ENCODE assay signal across 8 mouse cellular contexts in the genomic region with DNA sequence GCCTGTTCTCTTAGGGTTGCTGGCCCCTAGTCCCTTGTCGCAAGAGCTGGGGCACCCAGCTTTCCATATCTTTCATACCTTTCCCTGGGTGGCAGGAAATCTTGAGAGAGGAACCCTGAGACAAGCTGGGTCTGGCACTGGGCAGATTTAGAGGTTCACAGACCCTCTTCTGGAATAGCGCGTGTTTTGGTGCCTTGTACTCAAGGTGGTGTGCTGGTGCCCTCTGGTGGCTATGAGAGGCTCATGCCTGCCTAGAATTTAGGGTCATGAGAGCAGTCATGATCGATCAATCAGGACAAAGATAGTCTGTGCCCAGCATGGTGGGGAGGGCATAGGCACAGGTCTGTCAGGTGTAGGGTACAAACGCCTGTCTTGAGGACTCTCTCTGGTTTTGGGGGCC. TPM values are rescaled to one million over a fixed set of nuclear protein-coding genes. Genes with fewer than 3 reads are reported as not detected.
A peak's percentile ranks its signal among the peaks of the same experiment; 100 is the strongest.
DNase-seq lines count a peak whose midpoint lies in the region; ATAC-seq lines count a peak whose summit lies in the region.

No protein-coding gene starts in this region.

- no peak overlapping the region for H3K27ac ChIP-seq in kidney, embryonic 16.5 days (ENCODE audit: low read length)
- no peak overlapping the region for H3K27ac ChIP-seq in hindbrain, embryonic 14.5 days

- H3K4me3 ChIP-seq in kidney, embryonic 16.5 days (ENCODE audit: low read length) = no peak overlapping the region
- H3K4me3 ChIP-seq in hindbrain, embryonic 14.5 days (replicated peaks; ENCODE audit: low read length) = no peak overlapping the region

- WGBS in kidney, embryonic 16.5 days = 15% methylated on average over 5 of the region's 5 CpGs
- 15% methylated on average over 5 of the region's 5 CpGs for WGBS in hindbrain, embryonic 14.5 days

- H3K36me3 ChIP-seq in kidney, embryonic 16.5 days (ENCODE audit: insufficient read depth, low read length) = no peaks in the 10 kb centered on the region
- H3K36me3 ChIP-seq in hindbrain, embryonic 14.5 days (replicated peaks; ENCODE audit: control insufficient read depth, insufficient read depth) = no peaks in the 10 kb centered on the region

- H3K4me1 ChIP-seq in kidney, embryonic 16.5 days (ENCODE audit: insufficient read depth, low read length) = 0 out of 2 replicates have a peak, but pooled peaks cover 3% of the 10 kb centered on the region
- no peaks in the 10 kb centered on the region for H3K4me1 ChIP-seq in hindbrain, embryonic 14.5 days (replicated peaks; ENCODE audit: control insufficient read depth, insufficient read depth, low read length)

- no peak for ATAC-seq in kidney, embryonic 16.5 days (ENCODE audit: low FRiP score, low TSS enrichment)
- peak; percentile 57; the same call in 1 of the 2 replicates for ATAC-seq in erythroblast, adult 5-6 weeks (replicated peaks; ENCODE audit: low FRiP score, poor library complexity, severe bottlenecking)
- peak; percentile 59; the same call in 1 of the 2 replicates for ATAC-seq in hindbrain, embryonic 14.5 days (ENCODE audit: low FRiP score)
- peak; percentile 94 for ATAC-seq in megakaryocyte progenitor cell, adult 5-6 weeks (replicated peaks; ENCODE audit: poor library complexity)

- H3K27me3 ChIP-seq in kidney, embryonic 16.5 days (ENCODE audit: insufficient read depth, low read length) = no peaks in the 10 kb centered on the region
- H3K27me3 ChIP-seq in hindbrain, embryonic 14.5 days (ENCODE audit: control insufficient read depth, insufficient read depth, low read length) = no peaks in the 10 kb centered on the region

- H3K9me3 ChIP-seq in kidney, embryonic 16.5 days (ENCODE audit: low read length) = no peaks in the 10 kb centered on the region
- no peaks in the 10 kb centered on the region for H3K9me3 ChIP-seq in hindbrain, embryonic 14.5 days (ENCODE audit: control insufficient read depth, low read length)

- DNase-seq in kidney, adult 11 months = peak; percentile 11
- peak; percentile 30 for DNase-seq in brain, embryonic 18.5 days (ENCODE audit: low read depth, low spot score)
- DNase-seq in hindbrain, embryonic 14.5 days (ENCODE audit: low spot score) = peak; percentile 89
- peak; percentile 47 to 50 for DNase-seq in layer of hippocampus, postnatal 36 days
- DNase-seq in spleen, adult 12 weeks (ENCODE audit: low spot score) = peak; percentile 12

- no peak overlapping the region for H3K4me2 ChIP-seq in kidney, embryonic 16.5 days (replicated peaks; ENCODE audit: low read depth, low read length)
- H3K4me2 ChIP-seq in hindbrain, embryonic 14.5 days (replicated peaks) = no peak overlapping the region

- no peak overlapping the region for H3K9ac ChIP-seq in kidney, embryonic 16.5 days (replicated peaks; ENCODE audit: low read length)
- H3K9ac ChIP-seq in hindbrain, embryonic 14.5 days = no peak overlapping the region

RNA-seq across cellular contexts. Expression of gene Megf6, which starts 36.7 kb away (rescaled TPM):
- 12.3 and 15.7 TPM in 2 replicates for polyA plus RNA-seq in kidney, embryonic 16.5 days (2015; fragmentation: Nextera tagmentation; extraction: Ambion mirVana)
- 1.0 TPM in 1 of 2 replicates, not detected in the other for total RNA-seq in erythroblast, adult 5-6 weeks (2015; ENCODE audit: low replicate concordance)
- total RNA-seq in erythroblast, adult 5-6 weeks (2017; ENCODE audit: low replicate concordance) = not detected in 2 replicates
- polyA plus RNA-seq in hindbrain, embryonic 14.5 days (2014; fragmentation: Nextera tagmentation; extraction: Ambion mirVana) = 8.8 and 10.1 TPM in 2 replicates
- 1 to 10 TPM; 5.1 to 5.2 TPM for total RNA-seq in layer of hippocampus, postnatal 36 days (2021)
- total RNA-seq in megakaryocyte progenitor cell, adult 5-6 weeks (2015) = not detected in 2 replicates
- 0.12 and 0.17 TPM in 2 replicates for total RNA-seq in megakaryocyte progenitor cell, adult 5-6 weeks (2017)

RNA-seq across cellular contexts. Expression of gene Tprgl, which starts 46.8 kb away (rescaled TPM):
- polyA plus RNA-seq in kidney, embryonic 16.5 days (2015; fragmentation: Nextera tagmentation; extraction: Ambion mirVana) = 123 and 136 TPM in 2 replicates
- total RNA-seq in erythroblast, adult 5-6 weeks (2015; ENCODE audit: low replicate concordance) = 75.2 and 117 TPM in 2 replicates
- 104 and 115 TPM in 2 replicates for total RNA-seq in erythroblast, adult 5-6 weeks (2017; ENCODE audit: low replicate concordance)
- 203 and 222 TPM in 2 replicates for polyA plus RNA-seq in hindbrain, embryonic 14.5 days (2014; fragmentation: Nextera tagmentation; extraction: Ambion mirVana)
- 100 to 1,000 TPM; 161 to 177 TPM for total RNA-seq in layer of hippocampus, postnatal 36 days (2021)
- 41.9 and 43.8 TPM in 2 replicates for total RNA-seq in megakaryocyte progenitor cell, adult 5-6 weeks (2015)
- total RNA-seq in megakaryocyte progenitor cell, adult 5-6 weeks (2017) = 22.9 and 32.9 TPM in 2 replicates

Comparison
In these comparisons a context has a peak if more than half of its experiments do, and no peak if none do; other contexts are left out.
1. DNase-seq: peak in every context shown above with its lines; median percentile 89 in hindbrain, embryonic 14.5 days; 48 in layer of hippocampus, postnatal 36 days; 30 in brain, embryonic 18.5 days; 12 in spleen, adult 12 weeks; 11 in kidney, adult 11 months.